Mouse (Mus musculus): Measurements from ENCODE around the gene Gm20696. TPM values are rescaled to one million over a fixed set of nuclear protein-coding genes. Genes with fewer than 3 reads are reported as not detected.

The Gm20696 gene
- total RNA-seq, 4 experiments from 2014 or later, result 0.72 to 1.3 (median 0.81) TPM

GRCm38 (mm10) chr6:99368118-99368753, 298.4 kb downstream of the Gm20696 start:
- DNase-seq (ENCODE audit: low spot score in 2 of 2), result no peak

GRCm38 (mm10) chr6:99364545-99364944, 302.1 kb downstream of the Gm20696 start:
- no peak for DNase-seq (ENCODE audit: low spot score in 2 of 2)

- no peak for DNase-seq (ENCODE audit: low spot score in 2 of 2)
These were observed 306.0 kb downstream of the Gm20696 start for GRCm38 (mm10) chr6:99360581-99360980.

- no peak for DNase-seq (ENCODE audit: low spot score in 2 of 2)
These were observed 306.7 kb downstream of the Gm20696 start for GRCm38 (mm10) chr6:99359765-99360499.

GRCm38 (mm10) chr6:99359036-99359698, 307.4 kb downstream of the Gm20696 start:
- DNase-seq (ENCODE audit: low spot score in 2 of 2), result no peak

- DNase-seq (ENCODE audit: low spot score in 2 of 2), result no peak
These were observed 308.7 kb downstream of the Gm20696 start for GRCm38 (mm10) chr6:99357931-99358330.

- DNase-seq (ENCODE audit: low spot score in 2 of 2), result no peak
These were observed 312.3 kb downstream of the Gm20696 start for GRCm38 (mm10) chr6:99354338-99354737.

DNA sequence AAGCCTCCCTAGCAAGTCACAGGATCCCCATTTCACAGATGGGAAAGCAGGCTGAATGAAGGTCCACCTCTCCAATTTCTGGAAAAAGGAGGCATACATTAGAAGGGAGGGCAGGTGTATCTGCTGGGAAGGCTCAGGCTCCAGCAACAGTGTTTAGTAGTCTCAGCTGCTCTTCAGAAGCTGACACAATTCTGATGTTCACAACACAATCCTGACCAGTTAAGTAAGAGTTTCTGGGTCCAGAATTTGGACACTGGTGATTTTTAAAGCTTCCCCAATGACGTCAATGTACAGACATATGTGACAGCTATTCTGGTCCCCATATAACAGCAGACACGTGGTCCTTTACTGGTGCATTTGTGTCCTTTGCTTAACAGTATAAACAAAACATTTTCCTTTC, 313.2 kb downstream of the Gm20696 start:
- no peak for DNase-seq (ENCODE audit: low spot score in 2 of 2)

- DNase-seq (ENCODE audit: low spot score in 2 of 2), result no peak
These were observed 316.0 kb downstream of the Gm20696 start for GRCm38 (mm10) chr6:99350566-99350965.

- DNase-seq (ENCODE audit: low spot score in 2 of 2), result no peak
These were observed 316.4 kb downstream of the Gm20696 start for GRCm38 (mm10) chr6:99350156-99350555.

DNA sequence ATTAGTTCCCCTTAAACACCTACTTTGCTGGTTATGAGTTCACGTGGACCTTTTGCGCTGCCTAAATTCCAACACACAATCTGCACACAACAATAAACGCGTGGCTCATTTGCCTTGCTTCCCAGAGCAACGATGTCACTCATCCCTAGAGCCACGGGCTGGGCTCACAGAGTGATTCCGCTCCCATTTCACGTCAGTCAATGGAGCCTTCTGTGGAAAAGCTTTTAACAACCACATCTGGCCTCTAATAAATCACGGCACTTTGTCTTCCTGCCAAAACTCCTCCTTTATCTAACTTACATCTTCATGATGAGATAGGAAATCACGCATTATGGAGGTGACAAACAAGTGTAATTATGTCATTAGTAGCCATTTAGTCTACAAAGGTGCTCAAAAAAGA, 318.8 kb downstream of the Gm20696 start:
- DNase-seq (ENCODE audit: low spot score in 2 of 2), result no peak

GRCm38 (mm10) chr6:99344966-99345365, 321.6 kb downstream of the Gm20696 start:
- no peak for DNase-seq (ENCODE audit: low spot score in 2 of 2)

GRCm38 (mm10) chr6:99344357-99344756, 322.2 kb downstream of the Gm20696 start:
- no peak for DNase-seq (ENCODE audit: low spot score in 2 of 2)

GRCm38 (mm10) chr6:99343815-99344214, 322.8 kb downstream of the Gm20696 start:
- DNase-seq (ENCODE audit: low spot score in 2 of 2), result no peak

- DNase-seq (ENCODE audit: low spot score in 2 of 2), result no peak
These were observed 324.2 kb downstream of the Gm20696 start for GRCm38 (mm10) chr6:99342416-99342815.

DNA sequence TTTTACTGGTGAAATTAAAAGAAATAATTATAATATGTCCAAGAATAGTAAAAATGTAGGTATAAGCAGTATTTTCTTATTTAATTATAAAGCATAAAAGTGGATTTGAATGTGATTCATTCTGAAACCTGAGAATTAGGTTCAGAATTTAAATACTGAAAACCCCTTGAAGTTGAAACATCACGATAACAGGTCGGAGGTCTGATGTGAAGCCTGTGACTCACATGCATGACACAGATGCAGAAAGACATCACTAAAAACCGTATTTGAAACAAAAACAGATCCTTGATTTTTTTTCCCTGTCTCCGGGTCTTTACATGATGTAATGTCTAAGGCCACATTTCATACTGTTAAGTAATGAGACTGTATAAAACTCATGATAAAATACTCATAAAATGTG, 325.7 kb downstream of the Gm20696 start:
- DNase-seq (ENCODE audit: low spot score in 2 of 2), result no peak

GRCm38 (mm10) chr6:99339986-99340721, 326.4 kb downstream of the Gm20696 start:
- no peak for DNase-seq (ENCODE audit: low spot score in 2 of 2)

DNA sequence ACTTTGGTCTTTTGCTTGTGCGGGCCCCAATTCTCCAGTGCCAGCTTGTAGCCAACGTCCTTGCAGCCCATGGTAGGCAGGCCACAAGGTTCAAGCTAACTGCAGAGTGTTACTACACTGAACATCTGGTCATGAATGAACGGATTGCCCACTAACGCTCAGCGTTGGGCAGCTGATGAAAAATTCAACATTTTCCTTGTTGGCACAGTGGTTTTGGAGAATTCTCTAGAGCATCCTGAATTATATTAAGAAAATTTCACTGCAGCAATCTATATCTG, 327.3 kb downstream of the Gm20696 start:
- no peak for DNase-seq (ENCODE audit: low spot score in 2 of 2)

DNA sequence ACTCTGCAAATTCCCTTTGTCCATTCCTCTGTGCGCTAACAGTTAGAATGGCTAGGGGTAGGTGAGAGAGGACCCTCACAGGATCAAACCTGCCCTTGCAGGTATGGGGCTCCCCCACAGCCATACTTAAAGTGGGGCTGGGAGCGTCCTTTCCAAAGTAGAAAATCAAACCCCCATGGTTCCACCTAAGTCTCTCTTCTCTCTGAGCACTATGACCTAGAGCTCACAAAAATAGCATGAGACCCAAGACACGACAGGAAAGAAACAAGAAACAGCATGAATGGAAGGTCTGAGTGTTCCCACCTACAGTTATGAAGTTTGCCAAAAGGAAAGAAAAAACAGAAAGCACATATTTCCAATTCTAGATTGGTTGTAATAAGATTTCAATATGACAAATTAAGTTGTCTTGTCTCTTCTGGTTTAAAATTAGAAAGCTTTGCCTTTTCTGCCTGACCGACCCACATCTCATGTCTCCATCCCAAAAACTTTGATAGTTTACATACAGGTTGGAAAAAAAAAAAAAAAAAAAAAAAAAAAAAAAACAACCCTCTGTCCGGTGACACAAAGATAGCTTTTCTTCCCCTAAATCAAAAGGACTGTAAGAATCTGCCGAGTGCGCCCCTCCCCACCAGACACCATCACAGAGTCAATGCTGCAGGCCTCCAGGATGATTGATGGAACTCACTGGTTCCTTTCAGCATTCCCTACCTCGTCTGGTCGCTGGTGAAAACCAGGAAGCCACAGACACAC, 327.8 kb downstream of the Gm20696 start:
- DNase-seq (ENCODE audit: low spot score in 2 of 2), result no peak

GRCm38 (mm10) chr6:99338174-99338573, 328.4 kb downstream of the Gm20696 start:
- no peak for DNase-seq (ENCODE audit: low spot score in 2 of 2)

DNA sequence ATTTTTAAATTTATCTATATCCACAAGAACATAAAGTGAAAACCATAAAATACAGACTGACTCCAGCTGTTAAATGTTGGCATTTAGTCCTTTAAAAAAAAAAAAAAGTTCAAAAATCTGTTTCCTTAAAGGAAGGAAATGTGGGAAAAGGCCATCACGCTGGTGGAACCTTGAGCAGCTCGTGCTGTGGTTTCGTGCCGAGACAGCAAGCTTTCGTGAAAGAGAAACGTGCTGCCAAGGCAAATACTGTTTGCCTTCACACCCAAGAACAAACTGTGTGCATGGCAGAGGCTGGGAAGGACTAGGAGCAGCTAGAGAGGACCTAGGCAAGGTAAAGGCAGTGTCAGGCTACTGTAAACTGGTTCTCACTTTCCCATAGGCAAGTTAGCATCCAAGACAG, 329.0 kb downstream of the Gm20696 start:
- DNase-seq (ENCODE audit: low spot score in 2 of 2), result no peak

All from gastrocnemius, adult 8-10 months (tissue).